Mouse (Mus musculus) small intestine, adult 2 months (tissue): ENCODE results near the gene Phf2.

Experiments
- CTCF ChIP-seq: fragments of 200-500 bp; IDR thresholded peaks from 2 replicates; pipeline ENCODE4 v1.5.1; 2012; ENCODE audit warnings: low read depth, mild to moderate bottlenecking, control low read depth, inconsistent platforms, low read length, moderate library complexity, mixed read lengths; ENCODE audit not compliant: insufficient replicate concordance, insufficient read length; ENCODE audit errors: extremely low read depth
- POLR2A ChIP-seq: fragments of 200-500 bp; IDR thresholded peaks from 2 replicates; pipeline ENCODE4 v1.6.1; 2012; ENCODE audit warnings: low read depth, mild to moderate bottlenecking, control low read depth, inconsistent platforms, low read length, moderate library complexity

GRCm38 (mm10) chr13:48784151-48784550, 86.8 kb downstream of the Phf2 start:
- TF ChIP-seq CTCF (no peak), POLR2A (no peak)
